Mouse (Mus musculus) midbrain, embryonic 16.5 days (tissue): ENCODE results near the gene Olfr287. TPM values are rescaled to one million over a fixed set of nuclear protein-coding genes. Genes with fewer than 3 reads are reported as not detected.

Source experiments
- ATAC-seq: fragments of 200-750 bp; cut with Nextera tagmentation; 2 replicates; pipeline ENCODE4 v1.8.0; 2017; ENCODE audit warnings: moderate TSS enrichment
- H3K27ac ChIP-seq: fragments of 300-500 bp; sonication (generic); 2 replicates; pipeline ENCODE4 v1.5.1; 2014; ENCODE audit warnings: mild to moderate bottlenecking, low read length, mixed read lengths
- H3K27me3 ChIP-seq: fragments of 300-500 bp; sonication (generic); 2 replicates; pipeline ENCODE4 v1.6.1; 2014; ENCODE audit warnings: low read depth, low read length, mixed read lengths; ENCODE audit not compliant: control insufficient read depth, insufficient read depth
- H3K36me3 ChIP-seq: fragments of 300-500 bp; sonication (generic); 2 replicates; pipeline ENCODE4 v1.6.1; 2014; ENCODE audit warnings: mild to moderate bottlenecking, low read length, moderate library complexity, mixed read lengths; ENCODE audit not compliant: control insufficient read depth, insufficient read depth
- H3K4me1 ChIP-seq: fragments of 300-500 bp; sonication (generic); 2 replicates; pipeline ENCODE4 v1.6.1; 2014; ENCODE audit warnings: mild to moderate bottlenecking, low read length, mixed read lengths; ENCODE audit not compliant: control insufficient read depth, insufficient read depth
- H3K4me2 ChIP-seq: fragments of 300-500 bp; sonication (generic); 2 replicates; pipeline ENCODE4 v1.6.1; 2014; ENCODE audit warnings: mild to moderate bottlenecking, low read length, mixed read lengths
- H3K4me3 ChIP-seq: fragments of 300-500 bp; sonication (generic); 2 replicates; pipeline ENCODE4 v1.5.1; 2014; ENCODE audit warnings: low read depth, mild to moderate bottlenecking, low read length, moderate library complexity, mixed read lengths
- H3K9ac ChIP-seq: fragments of 300-500 bp; sonication (generic); 2 replicates; pipeline ENCODE4 v1.6.1; 2014; ENCODE audit warnings: low read depth, low read length, mixed read lengths
- H3K9me3 ChIP-seq: fragments of 300-500 bp; sonication (generic); replicated peaks from 2 replicates; pipeline ENCODE4 v1.6.1; 2014; ENCODE audit warnings: mild to moderate bottlenecking, low read length, mixed read lengths; ENCODE audit not compliant: control insufficient read depth, poor library complexity, severe bottlenecking
- WGBS: fragments of 180-500 bp; shearing (Covaris S2); extraction: QIAGEN DNeasy Blood & Tissue Kit; methylation state at CpG from one replicate; pipeline ENCODE4 v1.1.7; 2014; 5-methylcytosine and 5-hydroxymethylcytosine counted together
- polyA plus RNA-seq: library from polyadenylated mRNA; unstranded; fragments of >200 nt; fragmentation: Nextera tagmentation; extraction: Ambion mirVana; gene quantifications from 2 replicates; pipeline ENCODE4 v1.2.1, GENCODE M21; 2015

Olfr287 gene
- polyA plus RNA-seq, 1 experiment from 2014 or later: 0.20 TPM

- H3K27me3 ChIP-seq: no peaks in the 10 kb centered on the region
- 70% methylated on average over 5 of the region's 5 CpGs for WGBS
- no peak overlapping the region for H3K9ac ChIP-seq
- H3K4me1 ChIP-seq: no peaks in the 10 kb centered on the region
- no peak overlapping the region for H3K4me2 ChIP-seq
- H3K4me3 ChIP-seq: no peak overlapping the region
- H3K9me3 ChIP-seq: no peaks in the 10 kb centered on the region
- no peak for ATAC-seq
- H3K36me3 ChIP-seq: no peaks in the 10 kb centered on the region
- no peak overlapping the region for H3K27ac ChIP-seq
These were observed 6.7 kb downstream of the Olfr287 start for GRCm38 (mm10) chr15:98214130-98214529.

GRCm38 (mm10) chr15:98213336-98213870 is 7.5 kb downstream of the Olfr287 start:
- Histone ChIP-seq H3K4me2 (no peak overlapping the region), H3K4me3 (no peak overlapping the region), H3K4me1 (no peaks in the 10 kb centered on the region), H3K27ac (no peak overlapping the region), H3K9me3 (no peaks in the 10 kb centered on the region), H3K9ac (no peak overlapping the region), H3K27me3 (no peaks in the 10 kb centered on the region), H3K36me3 (no peaks in the 10 kb centered on the region)
- no peak for ATAC-seq
- 83% methylated on average over 5 of the region's 5 CpGs for WGBS

- Histone ChIP-seq H3K9ac (no peak overlapping the region), H3K36me3 (no peaks in the 10 kb centered on the region), H3K4me3 (no peak overlapping the region), H3K27ac (no peak overlapping the region), H3K4me1 (no peaks in the 10 kb centered on the region), H3K4me2 (no peak overlapping the region), H3K9me3 (no peaks in the 10 kb centered on the region), H3K27me3 (no peaks in the 10 kb centered on the region)
- 86% methylated on average over 7 of the region's 7 CpGs for whole genome bisulfite sequencing
- ATAC-seq: no peak
These were observed 11.2 kb downstream of the Olfr287 start for GRCm38 (mm10) chr15:98209676-98210075.

GRCm38 (mm10) chr15:98195442-98195841 is 25.4 kb downstream of the Olfr287 start, which contains the start of gene Olfr288:
TSS of gene Olfr288 (minus strand) at chr15:98195542.
- WGBS: 75% methylated on average over 3 of the region's 3 CpGs
- H3K36me3 ChIP-seq: no peaks in the 10 kb centered on the region

DNA sequence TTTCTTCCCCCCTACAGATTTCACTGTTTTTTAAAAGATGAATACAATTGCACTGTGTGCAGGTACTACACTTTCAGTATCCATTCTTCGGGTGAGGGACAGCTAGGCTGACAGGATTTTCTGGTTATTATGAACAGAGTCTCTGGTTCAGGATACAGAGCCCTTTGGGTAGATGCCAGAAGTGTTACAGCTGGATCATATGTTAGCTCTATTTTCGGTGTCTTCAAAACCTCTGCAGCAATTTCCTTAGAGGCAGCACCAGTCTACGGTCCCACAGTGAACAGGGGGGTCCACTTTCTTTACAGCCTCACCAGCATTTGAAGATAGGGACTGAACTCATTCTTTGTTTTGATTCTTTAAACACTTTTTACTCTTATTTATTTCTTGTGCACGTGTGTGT is 36.4 kb downstream of the Olfr287 start:
- Histone ChIP-seq H3K4me2 (no peak overlapping the region), H3K27ac (no peak overlapping the region), H3K27me3 (no peaks in the 10 kb centered on the region), H3K4me1 (peaks cover 5% of the 10 kb centered on the region), H3K36me3 (no peaks in the 10 kb centered on the region), H3K9ac (no peak overlapping the region), H3K9me3 (no peaks in the 10 kb centered on the region), H3K4me3 (no peak overlapping the region)
- no peak for ATAC-seq
- WGBS: 75% methylated on average over 4 of the region's 4 CpGs

More at GRCm38 (mm10) chr15:98195442-98195841, 25.4 kb downstream of the Olfr287 start, which contains the start of gene Olfr288:
- H3K4me2 ChIP-seq: no peak within 1 kb of the TSS
- H3K4me1 ChIP-seq: no peaks in the 10 kb centered on the region
- no peak within 1 kb of the TSS for H3K9ac ChIP-seq
- no peak for ATAC-seq
- H3K4me3 ChIP-seq: no peak within 1 kb of the TSS
- no peaks in the 10 kb centered on the region for H3K9me3 ChIP-seq
- H3K27me3 ChIP-seq: no peaks in the 10 kb centered on the region
- no peak within 1 kb of the TSS for H3K27ac ChIP-seq

DNA sequence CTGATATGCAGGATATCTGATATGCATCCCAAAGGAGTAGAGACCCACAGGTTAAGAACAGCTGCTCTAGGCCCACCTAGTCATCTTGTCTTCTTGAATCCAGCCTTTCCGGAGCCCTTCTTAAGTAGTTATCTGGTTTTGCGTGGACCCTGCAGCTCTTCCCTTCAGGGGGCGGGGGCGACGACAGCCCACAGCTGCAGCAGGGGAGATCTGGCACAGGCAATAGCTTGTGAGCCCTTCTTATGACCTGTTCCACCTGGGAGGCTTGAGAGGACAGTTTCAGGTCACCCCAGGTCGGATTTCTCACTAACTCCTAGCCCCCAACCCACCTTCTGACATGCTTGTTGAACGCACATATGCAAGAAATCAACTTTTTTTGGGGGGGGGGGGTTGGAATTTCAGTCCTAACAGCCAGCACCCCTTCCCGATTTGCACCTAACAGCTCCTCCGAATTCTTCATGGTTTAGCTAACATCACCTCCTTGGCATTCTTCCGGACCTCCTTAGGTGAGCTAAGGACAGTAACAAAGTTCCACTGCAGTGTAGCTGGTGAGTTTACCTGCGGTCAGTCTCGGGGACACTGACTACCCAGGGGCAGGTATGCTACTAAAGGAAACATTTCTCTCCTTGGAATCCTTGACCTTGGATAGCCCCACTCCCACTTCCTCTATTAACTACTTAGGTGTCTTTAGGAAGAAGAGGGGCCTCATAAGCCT is 38.8 kb downstream of the Olfr287 start:
- no peaks in the 10 kb centered on the region for H3K9me3 ChIP-seq
- ATAC-seq: no peak
- H3K27ac ChIP-seq: no peak overlapping the region
- H3K36me3 ChIP-seq: no peaks in the 10 kb centered on the region
- 72% methylated on average over 12 of the region's 12 CpGs for WGBS
- peaks cover 5% of the 10 kb centered on the region for H3K4me1 ChIP-seq
- no peak overlapping the region; the same call in 1 of the 2 replicates for H3K9ac ChIP-seq
- peaks cover 4% of the 10 kb centered on the region; the same call in 1 of the 2 replicates for H3K27me3 ChIP-seq
- H3K4me3 ChIP-seq: no peak overlapping the region
- H3K4me2 ChIP-seq: no peak overlapping the region

GRCm38 (mm10) chr15:98181132-98181711 is 39.6 kb downstream of the Olfr287 start:
- Histone ChIP-seq H3K36me3 (no peaks in the 10 kb centered on the region), H3K4me2 (peak overlapping the region; percentile 89), H3K27ac (peak overlapping the region; percentile 87), H3K27me3 (peaks cover 6% of the 10 kb centered on the region; the same call in 1 of the 2 replicates), H3K4me1 (peaks cover 5% of the 10 kb centered on the region), H3K9ac (peak overlapping the region; percentile 73), H3K9me3 (no peaks in the 10 kb centered on the region), H3K4me3 (peak overlapping the region; percentile 67)
- under 1% methylated on average over 30 of the region's 30 CpGs for WGBS
- peak; percentile 98 for ATAC-seq

GRCm38 (mm10) chr15:98180567-98181131 is 40.2 kb downstream of the Olfr287 start:
- Histone ChIP-seq H3K9me3 (no peaks in the 10 kb centered on the region), H3K4me1 (peaks cover 5% of the 10 kb centered on the region), H3K9ac (peak overlapping the region; percentile 73), H3K36me3 (no peaks in the 10 kb centered on the region), H3K27me3 (peaks cover 6% of the 10 kb centered on the region; the same call in 1 of the 2 replicates), H3K4me3 (peak overlapping the region; percentile 67), H3K27ac (peak overlapping the region; percentile 87), H3K4me2 (peak overlapping the region; percentile 89)
- ATAC-seq: no peak
- WGBS: 3% methylated on average over 26 of the region's 26 CpGs

DNA sequence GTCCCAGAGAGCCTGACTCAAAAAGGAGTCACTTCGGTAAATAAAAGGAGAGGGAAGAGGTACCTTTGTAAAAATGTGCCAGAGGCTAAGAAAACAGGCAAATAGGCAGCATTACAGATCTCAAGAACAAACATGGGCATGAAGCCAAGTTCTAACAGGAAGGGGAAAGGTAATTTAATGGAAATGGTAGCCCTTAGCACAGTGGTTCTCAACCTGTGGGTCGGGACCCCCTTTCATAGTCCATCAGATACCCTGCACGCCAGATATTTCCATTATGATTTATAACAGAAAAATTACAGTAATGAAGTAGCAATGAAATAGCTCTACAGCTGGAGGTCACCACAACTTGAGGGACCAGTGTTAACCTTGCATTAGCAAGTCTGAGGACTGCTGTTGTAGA is 43.5 kb downstream of the Olfr287 start:
- ATAC-seq: no peak
- Histone ChIP-seq H3K9me3 (no peaks in the 10 kb centered on the region), H3K4me2 (no peak overlapping the region), H3K4me1 (peaks cover 9% of the 10 kb centered on the region), H3K27me3 (peaks cover 6% of the 10 kb centered on the region; the same call in 1 of the 2 replicates), H3K4me3 (no peak overlapping the region), H3K36me3 (no peaks in the 10 kb centered on the region), H3K27ac (no peak overlapping the region), H3K9ac (no peak overlapping the region)
- 75% methylated on average over 3 of the region's 3 CpGs for WGBS
